Mouse (Mus musculus): ENCODE data around the gene Pck1.

GRCm38 (mm10) chr2:173173521-173174511 lies 21.0 kb downstream of the Pck1 start:
- TF ChIP-seq POLR2A (IDR thresholded peaks at IDR 0.05; ENCODE audit: extremely low read depth, insufficient read depth, low read length), result no peak
- no peak for TF ChIP-seq CTCF (IDR thresholded peaks at IDR 0.05; ENCODE audit: low read depth, low read length)

Measured in liver, adult 2 months (tissue).